9 mouse cellular contexts compared by ENCODE assay signal in genomic region chr11:21453308-21454106, GRCm38 (mm10).
DNase-seq lines count a peak whose midpoint lies in the region; ATAC-seq lines count a peak whose summit lies in the region.
"Had no signal": no experiment of that assay in that cellular context is flagged by ENCODE, and none has a peak within 500 bp of the region (broad histone marks: within the 10 kb centered on the region; RNA-seq: fewer than 3 reads in every experiment).

No protein-coding gene starts in this region.

- no peak overlapping the region for H3K27ac ChIP-seq in kidney, embryonic 16.5 days (ENCODE audit: low read length)
- H3K27ac ChIP-seq in kidney, embryonic 15.5 days: no peak overlapping the region

- H3K4me3 ChIP-seq in kidney, embryonic 16.5 days (ENCODE audit: low read length): no peak overlapping the region
- H3K4me3 ChIP-seq in kidney, embryonic 15.5 days (replicated peaks): no peak overlapping the region
- H3K4me3 ChIP-seq: megakaryocyte, embryonic 14.5 days had no signal

- no peaks in the 10 kb centered on the region for H3K4me1 ChIP-seq in kidney, embryonic 16.5 days (ENCODE audit: insufficient read depth, low read length)
- H3K4me1 ChIP-seq in kidney, embryonic 15.5 days: no peaks in the 10 kb centered on the region

- 0 out of 2 replicates have a peak, but pooled peaks have one; percentile 31 for ATAC-seq in kidney, embryonic 16.5 days (ENCODE audit: low FRiP score, low TSS enrichment)
- ATAC-seq in kidney, embryonic 15.5 days (replicated peaks; ENCODE audit: low FRiP score): no peak

- 67% methylated on average over 3 of the region's 4 CpGs for WGBS in kidney, embryonic 16.5 days
- WGBS in kidney, embryonic 15.5 days: 68% methylated on average over 3 of the region's 4 CpGs

- H3K9me3 ChIP-seq in kidney, embryonic 16.5 days (ENCODE audit: low read length): no peaks in the 10 kb centered on the region
- H3K9me3 ChIP-seq in kidney, embryonic 15.5 days (replicated peaks): no peaks in the 10 kb centered on the region
- H3K9me3 ChIP-seq: megakaryocyte, embryonic 14.5 days had no signal

- H3K27me3 ChIP-seq in kidney, embryonic 16.5 days (ENCODE audit: insufficient read depth, low read length): no peaks in the 10 kb centered on the region
- H3K27me3 ChIP-seq in kidney, embryonic 15.5 days: no peaks in the 10 kb centered on the region
- H3K27me3 ChIP-seq: megakaryocyte, embryonic 14.5 days had no signal

- H3K9ac ChIP-seq in kidney, embryonic 16.5 days (replicated peaks; ENCODE audit: low read length): no peak overlapping the region
- H3K9ac ChIP-seq in kidney, embryonic 15.5 days: no peak overlapping the region

- H3K36me3 ChIP-seq in kidney, embryonic 16.5 days (ENCODE audit: insufficient read depth, low read length): no peaks in the 10 kb centered on the region
- no peaks in the 10 kb centered on the region for H3K36me3 ChIP-seq in kidney, embryonic 15.5 days

- no peak overlapping the region for H3K4me2 ChIP-seq in kidney, embryonic 16.5 days (replicated peaks; ENCODE audit: low read depth, low read length)
- no peak overlapping the region for H3K4me2 ChIP-seq in kidney, embryonic 15.5 days

- peak; percentile 26 for DNase-seq in adrenal gland, adult 2 months
- DNase-seq in adrenal gland, postnatal 25 days: no peak
- DNase-seq in MEL-GATA-1-ER (ENCODE audit: extremely low read depth, low read depth): peak; percentile 36
- peak; percentile 28 for DNase-seq in fibroblast of lung, adult 2 months (ENCODE audit: low read depth)
- DNase-seq in lung, postnatal 36 days: peak; percentile 82
- DNase-seq in gastrocnemius, postnatal 10 days: no peak

Comparison
In these comparisons a context has a peak if more than half of its experiments do, and no peak if none do; other contexts are left out.
1. DNase-seq: peak in adrenal gland, adult 2 months (single experiment), MEL-GATA-1-ER (single experiment), fibroblast of lung, adult 2 months (single experiment) and lung, postnatal 36 days (single experiment); none in adrenal gland, postnatal 25 days (single experiment) and gastrocnemius, postnatal 10 days (single experiment).